9 mouse cellular contexts compared by ENCODE assay signal in the genomic region with DNA sequence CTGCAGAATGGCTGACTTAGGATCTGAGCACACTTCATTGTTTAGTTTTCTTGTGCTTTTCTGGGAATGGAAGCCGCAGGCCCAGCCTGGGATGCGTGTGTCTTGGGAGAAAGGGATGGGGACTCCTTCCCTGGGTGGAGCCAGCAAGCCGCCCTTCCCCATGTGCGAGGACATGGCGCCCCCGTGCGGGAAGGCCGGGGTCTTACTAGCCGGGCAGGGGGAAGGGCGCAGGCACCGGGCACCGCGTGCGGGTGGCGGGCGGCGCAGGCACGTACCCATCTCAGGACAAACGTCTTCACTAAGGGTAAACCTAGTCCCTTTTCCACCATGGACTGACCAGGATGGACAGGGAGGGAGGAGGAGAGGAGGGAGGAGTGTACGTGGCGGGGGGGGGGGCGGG. TPM values are rescaled to one million over a fixed set of nuclear protein-coding genes. Genes with fewer than 3 reads are reported as not detected.
DNase-seq lines count a peak whose midpoint lies in the region; ATAC-seq lines count a peak whose summit lies in the region.
"Had no signal": no experiment of that assay in that cellular context is flagged by ENCODE, and none has a peak within 500 bp of the region (broad histone marks: within the 10 kb centered on the region; RNA-seq: fewer than 3 reads in every experiment).

No protein-coding gene starts in this region.

- peaks cover 69% of the 10 kb centered on the region for H3K27me3 ChIP-seq in liver, embryonic 15.5 days
- H3K27me3 ChIP-seq in splenic B cell, adult 2 months (ENCODE audit: control insufficient read depth, insufficient read depth, low read length, poor library complexity, severe bottlenecking), result peaks cover 3% of the 10 kb centered on the region; the same call in 1 of the 2 replicates

- no peaks in the 10 kb centered on the region for H3K36me3 ChIP-seq in liver, embryonic 15.5 days (replicated peaks)
- H3K36me3 ChIP-seq in splenic B cell, adult 2 months (ENCODE audit: control insufficient read depth, insufficient read depth, low read length, poor library complexity, severe bottlenecking), result no peaks in the 10 kb centered on the region

- peak overlapping the region; percentile 27; the same call in 1 of the 2 replicates for H3K4me2 ChIP-seq in liver, embryonic 15.5 days

- DNase-seq in urinary bladder, postnatal 25 days (ENCODE audit: low spot score), result peak; percentile 57
- DNase-seq in urinary bladder, postnatal 10 days (ENCODE audit: low spot score), result no peak
- DNase-seq in heart, postnatal 4 days, result peak; percentile 66
- peak; percentile 84 for DNase-seq in splenic B cell, adult 2 months (ENCODE audit: low read depth, low spot score)
- no peak for DNase-seq in frontal cortex, adult 2 months (ENCODE audit: extremely low spot score in 1 of 2, low spot score in 1 of 2)
- DNase-seq in right cerebral cortex, postnatal 36 days (ENCODE audit: low spot score in 2 of 2), result no peak

- no peaks in the 10 kb centered on the region for H3K9me3 ChIP-seq in liver, embryonic 15.5 days (replicated peaks)

- H3K27ac ChIP-seq in liver, embryonic 15.5 days (replicated peaks), result no peak overlapping the region
- H3K27ac ChIP-seq: neural tube, embryonic 13.5 days had no signal

- ATAC-seq in common myeloid progenitor, adult 5-6 weeks (replicated peaks; ENCODE audit: low read depth, poor library complexity, severe bottlenecking), result peak; percentile 16; the same call in 1 of the 2 replicates
- no peak for ATAC-seq in liver, embryonic 15.5 days (ENCODE audit: insufficient read depth)

- H3K9ac ChIP-seq in liver, embryonic 15.5 days, result no peak overlapping the region

- WGBS in liver, embryonic 15.5 days (ENCODE audit: insufficient replicate concordance), result 5% methylated on average over 19 of the region's 22 CpGs

- peaks cover 33% of the 10 kb centered on the region for H3K4me1 ChIP-seq in liver, embryonic 15.5 days (replicated peaks)

- no peak overlapping the region for H3K4me3 ChIP-seq in liver, embryonic 15.5 days (replicated peaks)
- H3K4me3 ChIP-seq: neural tube, embryonic 13.5 days had no signal

RNA-seq across cellular contexts. Expression of a gene that starts 22.4 kb away (rescaled TPM):
- total RNA-seq in common myeloid progenitor, adult 5-6 weeks (2017), result 64.6 and 75.2 TPM in 2 replicates
- total RNA-seq in heart, postnatal 4 days (2021), result 10 to 100 TPM; 48.0 to 50.3 TPM
- 23.0 and 25.6 TPM in 2 replicates for polyA plus RNA-seq in liver, embryonic 15.5 days (2015; fragmentation: Nextera tagmentation; extraction: Ambion mirVana)
- polyA plus RNA-seq in frontal cortex, adult 2 months (2012; rRNA removed), result 99.4 and 104 TPM in 2 replicates

RNA-seq across cellular contexts. Expression of a gene that starts 35.7 kb away (rescaled TPM):
- 0.97 and 2.3 TPM in 2 replicates for total RNA-seq in common myeloid progenitor, adult 5-6 weeks (2017)
- 1 to 10 TPM; 1.3 to 2.3 TPM for total RNA-seq in heart, postnatal 4 days (2021)
- polyA plus RNA-seq in liver, embryonic 15.5 days (2015; fragmentation: Nextera tagmentation; extraction: Ambion mirVana), result 0.99 and 1.4 TPM in 2 replicates
- polyA plus RNA-seq in frontal cortex, adult 2 months (2012; rRNA removed), result 4.3 and 4.5 TPM in 2 replicates

RNA-seq across cellular contexts. Expression of a gene that starts 38.4 kb away (rescaled TPM):
- total RNA-seq in common myeloid progenitor, adult 5-6 weeks (2017), result 0.46 and 11.3 TPM in 2 replicates
- 1 to 10 TPM; 1.3 to 1.4 TPM for total RNA-seq in heart, postnatal 4 days (2021)
- polyA plus RNA-seq in liver, embryonic 15.5 days (2015; fragmentation: Nextera tagmentation; extraction: Ambion mirVana), result 0.16 and 0.20 TPM in 2 replicates
- 172 and 176 TPM in 2 replicates for polyA plus RNA-seq in frontal cortex, adult 2 months (2012; rRNA removed)

RNA-seq across cellular contexts. Expression of a gene that starts 41.2 kb away (rescaled TPM):
- total RNA-seq in common myeloid progenitor, adult 5-6 weeks (2017), result 116 and 131 TPM in 2 replicates
- 10 to 100 TPM; 92.0 to 95.5 TPM for total RNA-seq in heart, postnatal 4 days (2021)
- polyA plus RNA-seq in liver, embryonic 15.5 days (2015; fragmentation: Nextera tagmentation; extraction: Ambion mirVana), result 90.7 and 92.8 TPM in 2 replicates
- 45.6 and 51.6 TPM in 2 replicates for polyA plus RNA-seq in frontal cortex, adult 2 months (2012; rRNA removed)

RNA-seq across cellular contexts. Expression of a gene that starts 42.9 kb away (rescaled TPM):
- total RNA-seq in common myeloid progenitor, adult 5-6 weeks (2017), result 9.4 and 14.1 TPM in 2 replicates
- total RNA-seq in heart, postnatal 4 days (2021), result 10 to 100 TPM; 15.8 TPM
- polyA plus RNA-seq in liver, embryonic 15.5 days (2015; fragmentation: Nextera tagmentation; extraction: Ambion mirVana), result 6.4 and 6.9 TPM in 2 replicates
- 5.6 and 5.7 TPM in 2 replicates for polyA plus RNA-seq in frontal cortex, adult 2 months (2012; rRNA removed)

Comparison
In these comparisons a context has a peak if more than half of its experiments do, and no peak if none do; other contexts are left out.
1. DNase-seq: peak in urinary bladder, postnatal 25 days (single experiment), heart, postnatal 4 days (single experiment) and splenic B cell, adult 2 months (single experiment); none in urinary bladder, postnatal 10 days (single experiment), frontal cortex, adult 2 months (0 of 2) and right cerebral cortex, postnatal 36 days (0 of 2).